Mouse (Mus musculus) myocyte (in vitro differentiated cells): Measurements from ENCODE around the gene Mvb12b. TPM values are rescaled to one million over a fixed set of nuclear protein-coding genes. Genes with fewer than 3 reads are reported as not detected.

ENCODE experiments used
- H3K27me3 ChIP-seq: one replicate; pipeline ENCODE4 v1.6.1; 2011; ENCODE audit not compliant: control insufficient read depth, insufficient read depth, insufficient read length
- H3K36me3 ChIP-seq: one replicate; pipeline ENCODE4 v1.6.1; 2011; ENCODE audit not compliant: control insufficient read depth, insufficient read depth
- H3K4me2 ChIP-seq: one replicate; pipeline ENCODE4 v1.6.1; 2011; ENCODE audit warnings: low read depth, control low read depth
- H3K4me3 ChIP-seq: one replicate; pipeline ENCODE4 v1.5.1; 2011; ENCODE audit warnings: mild to moderate bottlenecking, control low read depth, moderate library complexity
- H3K79me2 ChIP-seq: one replicate; pipeline ENCODE4 v1.6.1; 2011; ENCODE audit not compliant: control insufficient read depth, insufficient read depth
- H3ac ChIP-seq: one replicate; pipeline ENCODE4 v1.6.1; 2011; ENCODE audit not compliant: control insufficient read depth, insufficient read length
- CEBPB ChIP-seq: IDR thresholded peaks from 2 replicates; pipeline ENCODE4 v1.6.1; 2011; ENCODE audit warnings: mild to moderate bottlenecking, moderate library complexity; ENCODE audit not compliant: poor library complexity, insufficient read depth, severe bottlenecking
- E2F4 ChIP-seq: IDR thresholded peaks from one replicate; pipeline ENCODE4 v1.6.1; 2011; ENCODE audit warnings: mild to moderate bottlenecking, control low read depth, moderate library complexity; ENCODE audit not compliant: insufficient read depth
- MAX ChIP-seq: IDR thresholded peaks from one replicate; pipeline ENCODE4 v1.6.1; 2011; ENCODE audit warnings: low read depth, mild to moderate bottlenecking, control low read depth
- MYOD1 ChIP-seq, 3 experiments: IDR thresholded peaks; one replicate each; pipeline ENCODE4 v1.6.1; 2011; ENCODE audit warnings: control low read depth in 2 of 3, low read depth in 2 of 3, mild to moderate bottlenecking in 2 of 3, moderate library complexity in 1 of 3; ENCODE audit not compliant: insufficient read length in 2 of 3, control insufficient read depth in 1 of 3
- MYOG ChIP-seq, 3 experiments: IDR thresholded peaks; one replicate each; pipeline ENCODE4 v1.6.1; 2011; ENCODE audit warnings: control low read depth in 2 of 3, low read depth in 2 of 3, mild to moderate bottlenecking in 2 of 3; ENCODE audit not compliant: insufficient read length in 2 of 3, control insufficient read depth in 1 of 3, insufficient read depth in 1 of 3
- POLR2A ChIP-seq: IDR thresholded peaks from one replicate; pipeline ENCODE4 v1.6.1; 2011; ENCODE audit warnings: low read depth, mild to moderate bottlenecking, control low read depth, moderate library complexity; ENCODE audit not compliant: insufficient read length
- POLR2AphosphoS2 ChIP-seq: IDR thresholded peaks from one replicate; pipeline ENCODE4 v1.6.1; 2011; ENCODE audit warnings: low read depth, control low read depth; ENCODE audit not compliant: insufficient read length
- REST ChIP-seq: IDR thresholded peaks from one replicate; pipeline ENCODE4 v1.6.1; 2011; ENCODE audit warnings: mild to moderate bottlenecking, control low read depth, moderate library complexity; ENCODE audit not compliant: insufficient read depth, insufficient read length
- SRF ChIP-seq: IDR thresholded peaks from one replicate; pipeline ENCODE4 v1.6.1; 2011; ENCODE audit warnings: low read depth; ENCODE audit not compliant: control insufficient read depth, insufficient read length
- TCF12 ChIP-seq: IDR thresholded peaks from one replicate; pipeline ENCODE4 v1.6.1; 2011; ENCODE audit warnings: mild to moderate bottlenecking, control low read depth; ENCODE audit not compliant: poor library complexity, insufficient read depth, severe bottlenecking
- TCF3 ChIP-seq: IDR thresholded peaks from one replicate; pipeline ENCODE4 v1.6.1; 2011; ENCODE audit warnings: low read depth, control low read depth; ENCODE audit not compliant: insufficient read length
- USF1 ChIP-seq: IDR thresholded peaks from one replicate; pipeline ENCODE4 v1.6.1; 2011; ENCODE audit warnings: low read depth, mild to moderate bottlenecking, control low read depth, moderate library complexity
- polyA plus RNA-seq: library from polyadenylated mRNA; unstranded; fragments of >200 nt; fragmentation: generic; extraction: Trizol; gene quantifications from one replicate; pipeline ENCODE4 v1.2.1, GENCODE M21; 2012; ENCODE audit warnings: missing spikeins

Gene Mvb12b
- polyA plus RNA-seq, 1 experiment: 14.5 TPM

GRCm38 (mm10) chr2:33874367-33874766 lies 13.4 kb downstream of the Mvb12b start:
- no peak overlapping the region for H3K4me2 ChIP-seq
- no peaks in the 10 kb centered on the region for H3K27me3 ChIP-seq
- H3K79me2 ChIP-seq: no peaks in the 10 kb centered on the region
- TF ChIP-seq TCF12 (no peak), POLR2AphosphoS2 (no peak), E2F4 (no peak), SRF (no peak), CEBPB (no peak), POLR2A (no peak), USF1 (no peak), MYOG (IDR thresholded peaks at IDR 0.05; ENCODE audit: control insufficient read depth in 1 of 3, insufficient read depth in 1 of 3, insufficient read length in 2 of 3, low read depth in 2 of 3) (no peak), REST (no peak), TCF3 (no peak), MAX (no peak), MYOD1 (IDR thresholded peaks at IDR 0.05; ENCODE audit: control insufficient read depth in 1 of 3, insufficient read length in 2 of 3, low read depth in 2 of 3) (no peak)
- no peak overlapping the region for H3K4me3 ChIP-seq
- no peak overlapping the region for H3ac ChIP-seq
- H3K36me3 ChIP-seq: no peaks in the 10 kb centered on the region

- Histone ChIP-seq H3K27me3 (no peaks in the 10 kb centered on the region), H3ac (no peak overlapping the region), H3K79me2 (no peaks in the 10 kb centered on the region), H3K36me3 (no peaks in the 10 kb centered on the region), H3K4me3 (no peak overlapping the region), H3K4me2 (no peak overlapping the region)
- TF ChIP-seq POLR2A: no peak
- TF ChIP-seq SRF: no peak
- TF ChIP-seq MYOG (IDR thresholded peaks at IDR 0.05; ENCODE audit: control insufficient read depth in 1 of 3, insufficient read depth in 1 of 3, insufficient read length in 2 of 3, low read depth in 2 of 3): no peak
- no peak for TF ChIP-seq TCF3
- no peak for TF ChIP-seq E2F4
- TF ChIP-seq MYOD1 (IDR thresholded peaks at IDR 0.05; ENCODE audit: control insufficient read depth in 1 of 3, insufficient read length in 2 of 3, low read depth in 2 of 3): no peak
- no peak for TF ChIP-seq MAX
- TF ChIP-seq REST: no peak
- TF ChIP-seq TCF12: no peak
Observed at GRCm38 (mm10) chr2:33873501-33873900, 14.2 kb downstream of the Mvb12b start.

DNA sequence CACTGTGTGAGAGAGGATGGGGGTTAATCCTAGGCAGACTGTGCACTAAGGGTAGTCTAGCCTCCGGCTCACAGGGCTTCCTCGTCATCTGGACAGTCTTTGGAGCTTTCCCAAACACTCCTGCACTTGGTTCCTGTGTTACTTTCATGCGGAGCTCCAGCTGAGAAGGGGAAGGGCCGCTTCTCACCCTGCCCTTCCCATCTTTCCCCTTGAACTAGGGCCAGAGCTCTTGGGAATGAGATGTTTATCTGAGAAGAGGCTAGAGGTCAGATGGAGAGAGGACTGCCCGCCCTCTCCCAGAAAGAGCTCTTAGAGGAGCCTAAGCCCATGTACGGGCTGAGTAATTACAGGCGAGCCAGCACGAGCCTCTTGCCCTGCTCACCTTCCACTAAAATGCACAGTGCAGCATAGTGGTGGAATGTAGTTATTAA lies 14.9 kb downstream of the Mvb12b start:
- Histone ChIP-seq H3K4me2 (no peak overlapping the region), H3K79me2 (no peaks in the 10 kb centered on the region), H3ac (no peak overlapping the region), H3K36me3 (no peaks in the 10 kb centered on the region), H3K4me3 (no peak overlapping the region), H3K27me3 (no peaks in the 10 kb centered on the region)
- no peak for TF ChIP-seq MYOD1 (IDR thresholded peaks at IDR 0.05; ENCODE audit: control insufficient read depth in 1 of 3, insufficient read length in 2 of 3, low read depth in 2 of 3)
- TF ChIP-seq SRF: no peak
- no peak for TF ChIP-seq MYOG (IDR thresholded peaks at IDR 0.05; ENCODE audit: control insufficient read depth in 1 of 3, insufficient read depth in 1 of 3, insufficient read length in 2 of 3, low read depth in 2 of 3)
- no peak for TF ChIP-seq REST
- TF ChIP-seq CEBPB: no peak
- no peak for TF ChIP-seq POLR2AphosphoS2
- no peak for TF ChIP-seq POLR2A
- no peak for TF ChIP-seq TCF12
- no peak for TF ChIP-seq TCF3
- TF ChIP-seq E2F4: no peak
- TF ChIP-seq MAX: no peak
- no peak for TF ChIP-seq USF1

GRCm38 (mm10) chr2:33871181-33871520 lies 16.6 kb downstream of the Mvb12b start:
- Histone ChIP-seq H3ac (no peak overlapping the region), H3K27me3 (no peaks in the 10 kb centered on the region), H3K4me3 (no peak overlapping the region), H3K36me3 (no peaks in the 10 kb centered on the region), H3K4me2 (no peak overlapping the region), H3K79me2 (no peaks in the 10 kb centered on the region)
- TF ChIP-seq SRF (no peak), E2F4 (no peak), POLR2A (no peak), MAX (no peak), USF1 (no peak), MYOD1 (IDR thresholded peaks at IDR 0.05; ENCODE audit: control insufficient read depth in 1 of 3, insufficient read length in 2 of 3, low read depth in 2 of 3) (no peak)
